Mouse (Mus musculus) lung, adult 2 months (tissue): ENCODE results near the gene Adcyap1r1.

Source experiments
- CTCF ChIP-seq: fragments of 200-500 bp; IDR thresholded peaks from 2 replicates; pipeline ENCODE4 v1.5.1; 2011; ENCODE audit warnings: mild to moderate bottlenecking, low read length, control low read depth; ENCODE audit not compliant: insufficient read depth
- POLR2A ChIP-seq: fragments of 200-500 bp; IDR thresholded peaks from 2 replicates; pipeline ENCODE4 v1.6.1; 2011; ENCODE audit warnings: low read depth, mild to moderate bottlenecking, control low read depth, low read length, borderline replicate concordance; ENCODE audit errors: extremely low read depth

- TF ChIP-seq CTCF (no peak), POLR2A (no peak)
These were observed 19.7 kb upstream of the Adcyap1r1 start for GRCm38 (mm10) chr6:55432121-55432520.
